Mouse (Mus musculus) cerebellum, adult 2 months (tissue): ENCODE results near the gene Zfp212.

Source experiments
- CTCF ChIP-seq: fragments of 200-500 bp; IDR thresholded peaks from 2 replicates; pipeline ENCODE4 v1.5.1; 2011; ENCODE audit warnings: low read depth, mild to moderate bottlenecking, control low read depth, low read length, moderate library complexity, borderline replicate concordance; ENCODE audit not compliant: insufficient read depth
- POLR2A ChIP-seq: fragments of 200-500 bp; IDR thresholded peaks from 2 replicates; pipeline ENCODE4 v1.6.1; 2011; ENCODE audit warnings: low read length, control low read depth, borderline replicate concordance; ENCODE audit not compliant: insufficient read depth

GRCm38 (mm10) chr6:47906326-47906725 is 13.9 kb upstream of the Zfp212 start:
- TF ChIP-seq POLR2A, result no peak
- TF ChIP-seq CTCF, result no peak
